Mouse (Mus musculus) left cerebral cortex, postnatal 14 days (tissue): Measurements from ENCODE around the gene Cgref1. TPM values are rescaled to one million over a fixed set of nuclear protein-coding genes. Genes with fewer than 3 reads are reported as not detected.

Experiments used
- DNase-seq, 2 experiments: peaks; one replicate each; pipeline ENCODE4 v3.0.0; 2021 to 2022; ENCODE audit warnings: low spot score in 2 of 2, mixed read lengths in 1 of 2
- intact Hi-C: fragments of 180-260 bp; cut with DNase I; formaldehyde crosslinking; loops from one replicate; pipeline ENCODE4 v1.15.1; 2025
- long read RNA-seq, 2 experiments: library from polyadenylated mRNA; stranded (forward); transcript quantifications; one replicate each; pipeline ENCODE4 v2.0.0; 2021
- total RNA-seq, 2 experiments: library from RNA; stranded (reverse); gene quantifications; 2 replicates each; pipeline ENCODE4 v1.2.3; 2021

Cgref1 gene
- total RNA-seq, result 10 to 100 TPM; 33.2 to 35.3 TPM
- long read RNA-seq, experiment 1, transcript Cgref1-201 (6 exons, 1,442 nt), result major isoform, 34 of 41 reads
- long read RNA-seq, experiment 1, partial matches to known transcripts, result 3 of 41 reads
- long read RNA-seq, experiment 1, other reads (novel, unspliced or antisense), result 4 of 41 reads
- long read RNA-seq, experiment 2, transcript Cgref1-201 (6 exons, 1,442 nt), result major isoform, 46 of 53 reads
- long read RNA-seq, experiment 2, partial matches to known transcripts, result 2 of 53 reads
- long read RNA-seq, experiment 2, other reads (novel, unspliced or antisense), result 5 of 53 reads

DNA sequence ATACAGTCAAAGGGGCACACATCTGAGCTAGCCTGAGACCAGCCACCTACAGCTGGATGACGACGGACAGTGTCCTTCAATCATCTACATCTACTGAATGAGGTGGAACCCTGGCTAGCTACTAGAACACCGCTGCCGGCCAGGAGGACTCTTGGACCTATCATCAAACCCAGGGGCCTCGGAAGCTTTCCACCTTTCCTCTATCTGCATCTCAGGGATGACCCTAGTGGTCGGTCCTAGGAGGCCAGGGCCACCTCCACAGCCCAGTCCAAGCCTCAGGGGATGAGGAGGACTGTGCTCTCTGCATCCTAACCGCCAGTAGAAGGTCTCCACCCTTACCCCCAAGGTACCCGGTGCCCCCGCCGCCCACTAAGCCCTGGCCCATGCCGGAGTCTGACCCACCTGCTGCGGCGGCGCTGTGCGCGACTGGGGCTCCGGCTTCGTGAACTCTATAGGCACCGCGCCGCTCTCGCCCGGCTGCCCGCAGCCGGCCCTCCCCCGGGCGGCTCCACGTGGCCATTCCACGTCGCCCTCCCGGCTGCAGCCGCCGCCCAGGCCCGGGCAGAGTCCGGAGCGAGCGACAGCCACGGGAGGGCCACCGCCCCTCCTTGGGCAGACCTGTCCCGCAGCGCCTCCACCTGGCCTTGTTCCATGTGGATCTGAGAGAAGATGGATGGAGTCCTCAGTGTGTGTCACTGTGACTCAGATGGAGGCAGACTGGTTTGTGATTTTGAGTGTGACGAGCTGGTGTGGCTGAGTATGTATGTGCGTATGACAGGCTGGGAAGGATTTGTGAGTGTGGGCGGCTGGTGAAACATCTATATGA lies at the start of gene Cgref1:
Gene Cgref1 (minus strand): TSS at position 636 of the 826 bp plus-strand sequence.
- intact Hi-C loops, result no loop called here
- peak; percentile 79 to 90 for DNase-seq

- intact Hi-C loops, result no loop called here
Observed at GRCm38 (mm10) chr5:30994074-30994473, 48.7 kb upstream of the Cgref1 start.

DNA sequence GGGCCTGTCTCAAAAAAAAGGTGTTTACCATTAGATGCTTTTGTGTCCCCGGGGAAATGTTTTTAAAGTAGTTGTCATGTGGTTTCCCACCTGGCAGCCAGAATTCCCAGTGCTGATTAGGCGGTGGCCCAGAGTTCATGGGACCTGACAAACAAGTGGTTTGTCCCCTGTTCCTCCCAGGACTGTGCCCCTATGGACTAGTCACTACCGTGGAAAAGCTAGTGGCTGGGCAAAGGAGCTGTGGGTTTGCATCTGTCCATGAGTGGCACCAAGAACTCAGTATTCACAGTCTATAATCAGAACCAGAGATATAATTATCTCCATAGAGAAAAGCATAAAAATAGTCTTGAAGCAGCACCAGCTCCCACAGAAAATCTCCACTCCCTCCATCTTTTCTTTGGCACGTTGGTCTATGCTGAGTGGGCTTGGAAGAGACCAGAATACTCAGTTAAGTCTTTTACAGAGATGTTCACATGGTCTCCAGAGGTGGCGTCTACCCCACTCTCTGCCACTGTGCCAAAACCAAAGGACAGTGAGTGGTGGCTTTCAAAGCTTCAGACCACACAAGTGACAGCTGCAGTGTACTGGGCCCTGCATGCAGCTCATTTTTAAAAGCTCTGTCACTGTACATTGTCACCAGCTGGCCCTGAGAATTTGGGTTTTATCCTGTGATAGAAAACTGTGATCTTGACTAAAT lies 47.7 kb upstream of the Cgref1 start:
- DNase-seq, result peak; percentile 53 to 77

More at GRCm38 (mm10) chr5:30994074-30994473, 48.7 kb upstream of the Cgref1 start:
- DNase-seq, result peak; percentile 48 to 59

DNA sequence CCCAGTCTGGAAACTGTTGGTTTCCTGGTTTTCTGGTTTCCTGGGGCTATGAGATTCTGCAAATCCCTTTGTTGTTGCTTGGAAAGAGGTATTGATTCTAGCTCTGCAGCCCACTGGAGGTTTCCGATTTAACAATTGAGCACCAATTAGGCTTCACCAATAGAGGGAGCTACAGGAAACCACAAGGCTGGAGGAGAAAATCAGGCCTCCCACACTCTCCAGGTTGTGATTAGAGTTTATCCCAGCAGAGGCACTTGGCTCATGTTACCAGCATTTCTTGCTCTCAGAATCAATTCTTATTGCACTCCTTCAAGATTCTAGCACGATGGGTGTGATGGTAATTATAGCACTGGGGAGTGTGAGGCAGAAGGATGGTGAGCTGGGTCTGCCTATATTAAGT lies 37.0 kb upstream of the Cgref1 start:
- intact Hi-C loops, result no loop called here
- DNase-seq, result peak; percentile 62 to 79

More for the DNA sequence above, 47.7 kb upstream of the Cgref1 start:
- intact Hi-C loops, result no loop called here

- intact Hi-C loops, result no loop called here
- no peak for DNase-seq
Observed at GRCm38 (mm10) chr5:30974870-30975656, 29.7 kb upstream of the Cgref1 start.

- intact Hi-C loops, result no loop called here
- no peak for DNase-seq
Observed at GRCm38 (mm10) chr5:30969440-30969839, 24.0 kb upstream of the Cgref1 start.

GRCm38 (mm10) chr5:30968416-30968815 lies 23.0 kb upstream of the Cgref1 start, which contains the start of gene Tcf23:
TSS of gene Tcf23 (plus strand) at chr5:30968662.
- DNase-seq, result no peak
- intact Hi-C loops, result no loop called here

DNA sequence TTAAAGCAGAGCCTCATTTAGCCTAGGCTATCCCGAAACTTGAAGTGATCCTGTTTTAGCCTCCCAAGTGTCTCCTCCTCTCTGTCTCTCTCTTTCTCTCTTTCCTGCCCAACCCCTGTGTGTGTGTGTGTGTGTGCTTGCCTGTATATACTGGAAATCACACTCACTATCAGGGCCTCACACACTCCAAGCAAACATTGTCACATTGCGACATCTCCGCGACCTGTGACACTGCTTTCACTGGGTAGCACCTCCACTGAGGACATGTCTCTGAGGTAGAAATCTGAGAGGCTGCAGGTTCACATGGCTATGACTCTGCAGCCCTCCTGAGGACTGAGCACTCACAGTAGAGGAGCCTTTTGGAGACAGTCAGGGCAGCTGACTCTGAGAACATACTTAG lies 20.8 kb upstream of the Cgref1 start:
- DNase-seq, result no peak
- intact Hi-C loops, result no loop called here

DNA sequence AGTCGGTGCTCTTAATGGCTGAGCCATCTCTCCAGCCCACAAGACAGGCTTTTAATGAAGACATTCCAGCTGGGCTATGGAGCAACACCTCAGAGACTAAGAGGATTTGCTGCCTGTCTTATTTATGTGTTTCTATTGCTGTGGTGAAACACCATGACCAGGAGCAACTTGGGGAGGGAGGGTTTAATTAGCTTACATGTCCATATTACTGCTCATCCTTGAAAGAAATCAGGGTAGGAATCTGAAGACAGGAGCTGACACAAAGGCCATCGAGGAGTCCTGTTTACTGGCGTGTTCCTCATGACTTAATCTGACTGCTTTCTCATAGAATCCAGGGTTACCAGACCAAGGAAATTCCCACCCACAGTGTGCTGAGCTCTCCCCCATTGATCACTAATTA lies 18.5 kb upstream of the Cgref1 start:
- intact Hi-C loops, result no loop called here
- no peak for DNase-seq

GRCm38 (mm10) chr5:30961545-30962505 lies 16.4 kb upstream of the Cgref1 start:
- intact Hi-C loops, result no loop called here
- DNase-seq, result no peak

DNA sequence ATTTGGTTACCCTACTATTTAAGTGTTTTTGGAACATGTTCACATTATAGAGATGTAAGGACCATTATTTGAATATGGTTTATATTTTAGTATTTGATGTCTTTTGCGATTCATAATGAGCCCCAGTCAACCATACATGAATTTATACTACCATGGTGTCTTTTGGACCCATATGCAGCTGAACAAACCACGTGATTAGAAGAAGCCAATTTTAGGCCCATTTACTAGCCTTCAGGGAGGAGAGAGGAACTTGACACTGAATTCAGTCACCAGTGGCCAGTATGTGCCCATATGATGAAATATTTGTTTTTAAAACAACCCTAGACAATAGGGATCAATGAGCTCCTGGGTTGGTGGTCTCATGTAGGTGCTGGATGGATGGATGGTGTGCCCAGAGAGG lies 15.4 kb upstream of the Cgref1 start:
- intact Hi-C loops, result no loop called here
- no peak for DNase-seq

- DNase-seq, result peak; percentile 99 to 100
- intact Hi-C loops, result loop anchor here (10.0 kb wide), 1 partner anchor 235 kb away; the partner anchor contains the start of genes Eif2b4 and Snx17
Observed at GRCm38 (mm10) chr5:30959966-30960501, 14.6 kb upstream of the Cgref1 start, which contains the start of gene Preb. TSS of gene Preb (minus strand) at chr5:30960361.

DNA sequence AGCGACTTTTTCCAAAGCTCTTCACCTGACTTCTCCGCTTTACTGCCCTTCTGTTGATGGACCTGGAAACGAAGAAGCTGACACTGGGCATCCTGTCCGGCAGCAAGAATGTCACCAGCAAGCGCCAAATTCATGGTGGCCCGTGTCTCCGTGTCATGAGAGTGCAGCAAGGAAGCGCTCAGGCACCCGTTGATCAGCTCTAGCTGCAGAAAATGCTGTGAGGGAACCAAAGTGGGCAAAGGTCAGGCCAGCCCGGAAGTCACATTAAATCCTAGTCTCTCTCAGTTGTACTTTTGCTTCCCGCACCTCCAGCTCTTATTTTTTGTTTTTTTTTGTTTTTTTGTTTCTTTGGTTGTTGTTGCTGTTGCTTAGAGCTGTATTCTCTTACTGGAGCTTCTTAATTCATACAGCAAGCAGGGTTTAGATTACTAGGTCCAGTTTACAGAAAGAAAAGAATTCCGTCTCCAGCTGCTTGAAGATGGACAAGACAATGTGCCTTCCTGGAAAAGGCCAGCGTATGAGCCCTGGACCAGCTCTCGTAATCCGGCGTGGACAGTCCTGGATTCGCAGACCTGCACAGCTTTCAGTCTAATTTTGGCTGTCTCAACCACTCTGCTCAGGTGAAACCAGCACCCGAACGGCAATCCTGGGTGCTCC lies 13.9 kb upstream of the Cgref1 start:
- no peak for DNase-seq
- intact Hi-C loops, result loop anchor here (10.0 kb wide), 1 partner anchor 235 kb away; the partner anchor contains the start of genes Eif2b4 and Snx17

GRCm38 (mm10) chr5:30957891-30958290 lies 12.5 kb upstream of the Cgref1 start:
- no peak for DNase-seq
- intact Hi-C loops, result loop anchor here (10.0 kb wide), 1 partner anchor 237 kb away; the partner anchor contains the start of genes Eif2b4 and Snx17

- intact Hi-C loops, result loop anchor here (10.0 kb wide), 1 partner anchor 239 kb away; the partner anchor contains the start of genes Eif2b4 and Snx17
- DNase-seq, result no peak
Observed at GRCm38 (mm10) chr5:30955751-30956150, 10.4 kb upstream of the Cgref1 start.

DNA sequence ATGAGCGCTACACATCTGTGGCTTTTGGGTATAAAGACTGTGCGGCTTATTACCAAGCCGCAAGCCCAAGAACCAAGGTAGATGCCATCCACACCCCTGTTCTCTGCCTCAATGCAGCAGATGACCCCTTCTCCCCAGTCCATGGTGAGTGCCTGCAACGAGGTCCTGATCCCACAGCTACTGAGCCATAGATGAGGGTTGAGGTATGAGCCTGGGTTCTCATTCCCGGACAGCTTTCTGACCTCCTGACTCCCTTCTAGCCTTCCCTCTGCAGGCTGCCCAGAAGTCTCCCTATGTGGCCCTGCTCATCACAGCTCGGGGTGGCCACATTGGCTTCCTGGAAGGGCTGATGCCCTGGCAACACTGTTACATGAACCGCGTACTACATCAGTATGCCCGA lies 9.2 kb upstream of the Cgref1 start:
- intact Hi-C loops, result loop anchor here (10.0 kb wide), 1 partner anchor 240 kb away; the partner anchor contains the start of genes Eif2b4 and Snx17
- DNase-seq, result no peak

DNA sequence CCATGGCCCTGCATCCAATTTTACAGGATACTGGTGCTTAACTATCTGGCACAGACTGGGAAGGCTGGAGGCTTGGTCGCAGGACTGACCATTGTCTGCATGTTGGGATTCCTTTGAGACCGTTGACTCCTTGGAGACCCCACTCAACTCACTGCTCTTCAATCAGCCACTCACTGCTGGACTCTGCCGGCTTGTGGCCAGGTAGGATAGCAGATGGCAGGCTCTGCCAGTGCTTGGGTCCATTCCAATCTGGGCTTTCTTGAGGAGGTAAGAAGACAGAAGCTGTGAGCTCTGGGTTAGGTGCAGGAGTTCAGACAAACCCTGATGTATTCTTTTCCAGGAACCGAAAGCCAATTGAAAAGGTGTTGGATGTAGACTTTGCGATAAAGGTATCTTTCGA lies 8.7 kb upstream of the Cgref1 start:
- DNase-seq, result no peak
- intact Hi-C loops, result loop anchor here (10.0 kb wide), 1 partner anchor 241 kb away; the partner anchor contains the start of genes Eif2b4 and Snx17
